Mouse (Mus musculus) CH12.LX (cell line): ENCODE results near the gene Cuedc1.
A peak's percentile ranks its signal among the peaks of the same experiment; 100 is the strongest.

ENCODE experiments used
- BHLHE40 ChIP-seq: IDR thresholded peaks from 2 replicates; pipeline ENCODE4 v1.6.1; 2011; ENCODE audit warnings: mild to moderate bottlenecking, low read depth, low read length, improper control_type of control experiment
- CTCF ChIP-seq, 2 experiments: IDR thresholded peaks in 1 of 2; conservative IDR thresholded peaks in 1 of 2; 2 replicates each; pipeline ENCODE4 v1.5.1; 2011 to 2012; ENCODE audit warnings: low read depth in 2 of 2, low read length in 2 of 2, improper control_type of control experiment in 1 of 2, inconsistent platforms in 1 of 2, mild to moderate bottlenecking in 1 of 2, moderate library complexity in 1 of 2
- MAFK ChIP-seq: IDR thresholded peaks from 2 replicates; pipeline ENCODE4 v1.6.1; 2011; ENCODE audit warnings: low read length, improper control_type of control experiment; ENCODE audit not compliant: insufficient replicate concordance
- POLR2A ChIP-seq: IDR thresholded peaks from 2 replicates; pipeline ENCODE4 v1.6.1; 2011; ENCODE audit warnings: low read depth, mild to moderate bottlenecking, improper control_type of control experiment, low read length

GRCm38 (mm10) chr11:88105494-88106291 is 7.8 kb downstream of the Cuedc1 start:
- TF ChIP-seq MAFK (no peak), BHLHE40 (peak; percentile 43; the same call in 1 of the 2 replicates), CTCF (conservative IDR thresholded peaks at IDR 0.05 in 1 of 2, IDR thresholded peaks at IDR 0.05 in 1 of 2; ENCODE audit: low read depth in 2 of 2, low read length in 2 of 2) (no peak), POLR2A (no peak)
